Mouse (Mus musculus) midbrain, embryonic 16.5 days (tissue): ENCODE results near the gene Hoxd10. TPM values are rescaled to one million over a fixed set of nuclear protein-coding genes. Genes with fewer than 3 reads are reported as not detected.

Experiments used
- ATAC-seq: fragments of 200-750 bp; cut with Nextera tagmentation; 2 replicates; pipeline ENCODE4 v1.8.0; 2017; ENCODE audit warnings: moderate TSS enrichment
- H3K27ac ChIP-seq: fragments of 300-500 bp; sonication (generic); 2 replicates; pipeline ENCODE4 v1.5.1; 2014; ENCODE audit warnings: mild to moderate bottlenecking, low read length, mixed read lengths
- H3K27me3 ChIP-seq: fragments of 300-500 bp; sonication (generic); 2 replicates; pipeline ENCODE4 v1.6.1; 2014; ENCODE audit warnings: low read depth, low read length, mixed read lengths; ENCODE audit not compliant: control insufficient read depth, insufficient read depth
- H3K36me3 ChIP-seq: fragments of 300-500 bp; sonication (generic); 2 replicates; pipeline ENCODE4 v1.6.1; 2014; ENCODE audit warnings: mild to moderate bottlenecking, low read length, moderate library complexity, mixed read lengths; ENCODE audit not compliant: control insufficient read depth, insufficient read depth
- H3K4me1 ChIP-seq: fragments of 300-500 bp; sonication (generic); 2 replicates; pipeline ENCODE4 v1.6.1; 2014; ENCODE audit warnings: mild to moderate bottlenecking, low read length, mixed read lengths; ENCODE audit not compliant: control insufficient read depth, insufficient read depth
- H3K4me2 ChIP-seq: fragments of 300-500 bp; sonication (generic); 2 replicates; pipeline ENCODE4 v1.6.1; 2014; ENCODE audit warnings: mild to moderate bottlenecking, low read length, mixed read lengths
- H3K4me3 ChIP-seq: fragments of 300-500 bp; sonication (generic); 2 replicates; pipeline ENCODE4 v1.5.1; 2014; ENCODE audit warnings: low read depth, mild to moderate bottlenecking, low read length, moderate library complexity, mixed read lengths
- H3K9ac ChIP-seq: fragments of 300-500 bp; sonication (generic); 2 replicates; pipeline ENCODE4 v1.6.1; 2014; ENCODE audit warnings: low read depth, low read length, mixed read lengths
- H3K9me3 ChIP-seq: fragments of 300-500 bp; sonication (generic); replicated peaks from 2 replicates; pipeline ENCODE4 v1.6.1; 2014; ENCODE audit warnings: mild to moderate bottlenecking, low read length, mixed read lengths; ENCODE audit not compliant: control insufficient read depth, poor library complexity, severe bottlenecking
- WGBS: fragments of 180-500 bp; shearing (Covaris S2); extraction: QIAGEN DNeasy Blood & Tissue Kit; methylation state at CpG from one replicate; pipeline ENCODE4 v1.1.7; 2014; 5-methylcytosine and 5-hydroxymethylcytosine counted together
- polyA plus RNA-seq: library from polyadenylated mRNA; unstranded; fragments of >200 nt; fragmentation: Nextera tagmentation; extraction: Ambion mirVana; gene quantifications from 2 replicates; pipeline ENCODE4 v1.2.1, GENCODE M21; 2015

Hoxd10 gene
- polyA plus RNA-seq, 1 experiment from 2014 or later, result not detected

GRCm38 (mm10) chr2:74731055-74731454, 39.3 kb downstream of the Hoxd10 start:
- H3K27me3 ChIP-seq, result peaks cover 73% of the 10 kb centered on the region
- ATAC-seq, result no peak
- H3K9ac ChIP-seq, result no peak overlapping the region
- H3K9me3 ChIP-seq, result no peaks in the 10 kb centered on the region
- H3K4me1 ChIP-seq, result no peaks in the 10 kb centered on the region; the same call in 1 of the 2 replicates
- H3K27ac ChIP-seq, result no peak overlapping the region
- H3K36me3 ChIP-seq, result no peaks in the 10 kb centered on the region
- no peak overlapping the region for H3K4me2 ChIP-seq
- H3K4me3 ChIP-seq, result no peak overlapping the region

- H3K36me3 ChIP-seq, result no peaks in the 10 kb centered on the region
- WGBS, result 2% methylated on average over 9 of the region's 9 CpGs
- no peak overlapping the region for H3K27ac ChIP-seq
- H3K4me2 ChIP-seq, result no peak overlapping the region
- H3K9me3 ChIP-seq, result no peaks in the 10 kb centered on the region
- H3K4me1 ChIP-seq, result no peaks in the 10 kb centered on the region; the same call in 1 of the 2 replicates
- peaks cover 72% of the 10 kb centered on the region for H3K27me3 ChIP-seq
- no peak overlapping the region for H3K9ac ChIP-seq
- H3K4me3 ChIP-seq, result no peak overlapping the region
- no peak for ATAC-seq
Measured at GRCm38 (mm10) chr2:74731799-74732512, 40.2 kb downstream of the Hoxd10 start.

GRCm38 (mm10) chr2:74732513-74733316, 41.0 kb downstream of the Hoxd10 start:
- Histone ChIP-seq H3K4me3 (no peak overlapping the region), H3K9ac (no peak overlapping the region), H3K27me3 (peaks cover 71% of the 10 kb centered on the region), H3K9me3 (no peaks in the 10 kb centered on the region), H3K4me1 (no peaks in the 10 kb centered on the region), H3K27ac (no peak overlapping the region), H3K36me3 (no peaks in the 10 kb centered on the region), H3K4me2 (no peak overlapping the region)
- WGBS, result under 1% methylated on average over 52 of the region's 52 CpGs
- ATAC-seq, result no peak

GRCm38 (mm10) chr2:74733317-74733661, 41.6 kb downstream of the Hoxd10 start:
- H3K4me2 ChIP-seq, result no peak overlapping the region
- WGBS, result 0% methylated on average over 16 of the region's 16 CpGs
- peaks cover 72% of the 10 kb centered on the region for H3K27me3 ChIP-seq
- H3K9ac ChIP-seq, result no peak overlapping the region
- no peak overlapping the region for H3K4me3 ChIP-seq
- H3K4me1 ChIP-seq, result no peaks in the 10 kb centered on the region
- ATAC-seq, result no peak
- no peaks in the 10 kb centered on the region for H3K36me3 ChIP-seq
- no peak overlapping the region for H3K27ac ChIP-seq
- H3K9me3 ChIP-seq, result no peaks in the 10 kb centered on the region

- H3K4me1 ChIP-seq, result no peaks in the 10 kb centered on the region
- peaks cover 74% of the 10 kb centered on the region for H3K27me3 ChIP-seq
- H3K36me3 ChIP-seq, result no peaks in the 10 kb centered on the region
- no peak overlapping the region for H3K27ac ChIP-seq
- no peaks in the 10 kb centered on the region for H3K9me3 ChIP-seq
- H3K9ac ChIP-seq, result no peak overlapping the region
- H3K4me3 ChIP-seq, result no peak overlapping the region
- H3K4me2 ChIP-seq, result no peak overlapping the region
- ATAC-seq, result no peak
- WGBS, result under 1% methylated on average over 6 of the region's 6 CpGs
Measured at GRCm38 (mm10) chr2:74733765-74734164, 42.0 kb downstream of the Hoxd10 start.

GRCm38 (mm10) chr2:74734451-74734850, 42.7 kb downstream of the Hoxd10 start:
- Histone ChIP-seq H3K4me2 (no peak overlapping the region), H3K4me1 (no peaks in the 10 kb centered on the region), H3K27ac (no peak overlapping the region), H3K9ac (no peak overlapping the region), H3K27me3 (peaks cover 77% of the 10 kb centered on the region), H3K36me3 (no peaks in the 10 kb centered on the region), H3K4me3 (no peak overlapping the region), H3K9me3 (no peaks in the 10 kb centered on the region)
- no peak for ATAC-seq
- 0% methylated on average over 13 of the region's 13 CpGs for WGBS

- WGBS, result under 1% methylated on average over 27 of the region's 27 CpGs
- no peak overlapping the region for H3K4me2 ChIP-seq
- no peak overlapping the region for H3K4me3 ChIP-seq
- peaks cover 75% of the 10 kb centered on the region for H3K27me3 ChIP-seq
- no peak overlapping the region for H3K9ac ChIP-seq
- ATAC-seq, result no peak
- H3K4me1 ChIP-seq, result no peaks in the 10 kb centered on the region
- H3K27ac ChIP-seq, result no peak overlapping the region
- H3K9me3 ChIP-seq, result no peaks in the 10 kb centered on the region
- no peaks in the 10 kb centered on the region for H3K36me3 ChIP-seq
Measured at GRCm38 (mm10) chr2:74734996-74735811, 43.5 kb downstream of the Hoxd10 start.

- peaks cover 68% of the 10 kb centered on the region for H3K27me3 ChIP-seq
- H3K36me3 ChIP-seq, result no peaks in the 10 kb centered on the region
- H3K9me3 ChIP-seq, result no peaks in the 10 kb centered on the region
- 1% methylated on average over 42 of the region's 42 CpGs for WGBS
- no peak for ATAC-seq
- no peak overlapping the region for H3K4me3 ChIP-seq
- H3K4me1 ChIP-seq, result no peaks in the 10 kb centered on the region
- no peak overlapping the region for H3K4me2 ChIP-seq
- no peak overlapping the region for H3K9ac ChIP-seq
- H3K27ac ChIP-seq, result no peak overlapping the region
Measured at GRCm38 (mm10) chr2:74735851-74736687, 44.3 kb downstream of the Hoxd10 start.
